Mouse (Mus musculus) gastrocnemius, postnatal 36 days (tissue): ENCODE data around the gene Tnnt2. TPM values are rescaled to one million over a fixed set of nuclear protein-coding genes. Genes with fewer than 3 reads are reported as not detected.
A peak's percentile ranks its signal among the peaks of the same experiment; 100 is the strongest.

Experiments used
- DNase-seq, 2 experiments: peaks; one replicate each; pipeline ENCODE4 v3.0.0; 2022
- intact Hi-C: fragments of 180-260 bp; cut with DNase I; formaldehyde crosslinking; loops from one replicate; pipeline ENCODE4 v1.15.1; 2025
- total RNA-seq, 2 experiments: library from RNA; stranded (reverse); gene quantifications; 2 replicates each; pipeline ENCODE4 v1.2.3; 2021

Tnnt2 gene
- total RNA-seq, 2 experiments from 2014 or later: 2.9 to 5.4 TPM

DNA sequence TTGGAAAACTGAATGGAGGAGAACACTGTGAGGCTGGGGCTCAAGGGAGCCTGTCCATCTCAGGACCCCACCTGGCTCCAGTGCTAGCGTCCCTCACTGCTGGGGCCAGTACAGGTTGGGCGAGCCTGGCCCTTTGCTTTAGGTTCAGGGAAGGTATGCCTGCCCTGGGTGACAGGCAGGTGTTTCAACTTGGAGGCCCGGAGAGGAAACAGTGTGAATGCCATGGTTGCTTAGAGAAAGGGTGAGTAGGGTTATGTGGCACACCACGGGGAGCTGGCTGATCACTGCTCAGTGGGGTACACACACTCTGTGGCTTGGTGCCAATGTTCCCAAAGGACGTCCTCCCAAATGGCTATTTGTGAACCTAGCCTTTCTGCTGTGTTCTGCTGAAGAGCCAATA is 21.6 kb upstream of the Tnnt2 start:
- intact Hi-C loops: no loop called here
- no peak for DNase-seq

- intact Hi-C loops: no loop called here
- no peak for DNase-seq
These were observed 18.6 kb upstream of the Tnnt2 start for GRCm38 (mm10) chr1:135817595-135817994.

GRCm38 (mm10) chr1:135818481-135819086 is 17.6 kb upstream of the Tnnt2 start, which contains the start of gene Lad1:
Lad1 (plus strand) TSS chr1:135818598.
- DNase-seq: no peak
- intact Hi-C loops: no loop called here

- intact Hi-C loops: no loop called here
- no peak for DNase-seq
These were observed 16.1 kb upstream of the Tnnt2 start for GRCm38 (mm10) chr1:135820071-135820470.

DNA sequence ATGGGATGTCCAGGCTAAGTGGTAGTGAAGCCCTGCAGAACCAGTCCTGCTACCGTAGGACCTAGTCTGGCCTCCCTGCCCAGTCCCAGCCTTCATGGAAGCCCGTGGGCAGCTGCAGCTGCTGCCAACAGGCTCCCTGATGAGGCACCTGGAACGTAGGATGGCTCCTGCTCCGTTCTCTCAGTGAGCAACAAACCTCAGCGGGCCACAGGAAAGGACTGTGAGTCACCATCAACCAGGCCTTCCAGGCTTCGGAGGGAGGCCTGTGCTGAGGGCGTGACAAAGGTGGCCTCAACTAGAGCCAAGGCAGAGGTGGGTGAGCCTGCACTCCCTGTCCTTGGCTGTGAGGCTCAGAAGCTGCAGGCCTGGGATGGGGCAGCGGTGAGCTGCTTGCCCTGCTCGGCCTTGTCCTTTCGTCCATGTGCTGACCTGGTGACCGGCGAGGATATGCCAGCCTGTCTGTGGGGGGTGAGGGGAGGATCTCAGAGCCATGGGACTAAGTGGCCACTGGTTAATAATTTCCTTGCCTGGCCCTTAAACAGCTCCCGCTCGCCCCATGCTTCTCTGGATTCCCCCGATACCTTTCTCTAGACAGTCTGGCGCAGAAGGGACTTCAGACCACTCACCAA is 15.3 kb upstream of the Tnnt2 start:
- intact Hi-C loops: no loop called here
- no peak for DNase-seq

- DNase-seq: no peak
- intact Hi-C loops: no loop called here
These were observed 14.4 kb upstream of the Tnnt2 start for GRCm38 (mm10) chr1:135821780-135822179.

GRCm38 (mm10) chr1:135828918-135829317 is 7.2 kb upstream of the Tnnt2 start:
- DNase-seq: no peak
- intact Hi-C loops: loop anchor here (2.0 kb wide), 1 partner anchor 18 kb away; no protein-coding TSS in a partner anchor

DNA sequence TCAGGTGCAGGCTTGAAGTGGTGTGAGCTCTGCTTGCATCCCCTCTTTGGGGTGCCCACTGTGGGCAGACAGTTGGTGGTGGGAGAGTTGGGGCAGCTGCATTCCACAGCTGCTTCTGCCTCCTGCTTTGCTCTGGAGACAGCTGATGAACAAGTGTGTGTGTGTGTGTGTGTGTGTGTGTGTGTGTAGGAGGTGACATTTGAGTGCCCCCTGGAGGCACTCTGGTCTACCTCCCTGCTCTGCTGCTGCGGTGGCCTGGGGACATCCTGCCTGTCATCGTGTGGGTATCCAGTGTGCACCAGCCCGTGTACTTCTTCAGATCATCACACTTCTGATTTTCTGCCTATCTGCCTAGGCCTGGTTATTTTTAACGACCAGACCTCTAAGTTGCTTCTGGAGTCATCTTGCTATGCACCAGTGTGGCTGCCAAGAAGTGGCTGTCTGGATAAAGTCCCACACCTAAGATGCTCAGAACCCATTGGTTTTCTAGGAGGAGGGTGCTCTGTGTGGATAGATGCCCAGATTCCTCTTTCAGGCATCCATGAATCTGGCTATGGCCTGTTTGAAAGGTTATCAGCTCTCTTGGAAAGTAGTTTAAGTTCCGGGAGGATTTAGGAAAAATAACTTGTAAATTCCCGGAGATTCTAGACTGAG is 1.8 kb upstream of the Tnnt2 start:
- no peak for DNase-seq
- intact Hi-C loops: no loop called here

GRCm38 (mm10) chr1:135834983-135835382 is 1.2 kb upstream of the Tnnt2 start:
- DNase-seq: no peak
- intact Hi-C loops: no loop called here

DNA sequence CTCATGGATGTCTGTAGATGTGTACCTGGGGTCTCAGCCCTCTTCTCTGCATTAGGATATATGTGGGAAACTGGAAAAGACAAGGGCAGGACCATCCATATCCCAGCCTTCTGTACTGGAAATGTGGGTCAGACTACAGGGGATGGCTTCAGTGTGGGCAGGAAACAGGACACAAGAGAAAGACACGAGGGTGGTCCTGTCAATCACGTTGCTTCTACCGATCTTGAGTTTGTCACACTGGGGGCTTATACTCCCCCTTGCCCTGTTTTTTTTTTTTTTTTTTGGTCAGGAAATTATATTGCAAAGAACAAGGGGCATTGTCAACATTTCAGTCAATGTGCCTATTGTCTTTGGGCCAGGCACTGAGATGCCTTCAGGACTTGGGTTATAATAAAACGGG is 2.5 kb downstream of the Tnnt2 start:
- intact Hi-C loops: no loop called here

GRCm38 (mm10) chr1:135839065-135839464 is 2.9 kb downstream of the Tnnt2 start:
- intact Hi-C loops: no loop called here

More for the DNA sequence above, 2.5 kb downstream of the Tnnt2 start:
- no peak for DNase-seq

GRCm38 (mm10) chr1:135840675-135841395 is 4.7 kb downstream of the Tnnt2 start:
- no peak for DNase-seq
- intact Hi-C loops: no loop called here

More at GRCm38 (mm10) chr1:135839065-135839464, 2.9 kb downstream of the Tnnt2 start:
- no peak for DNase-seq

GRCm38 (mm10) chr1:135843519-135844262 is 7.5 kb downstream of the Tnnt2 start:
- intact Hi-C loops: no loop called here
- DNase-seq: no peak

DNA sequence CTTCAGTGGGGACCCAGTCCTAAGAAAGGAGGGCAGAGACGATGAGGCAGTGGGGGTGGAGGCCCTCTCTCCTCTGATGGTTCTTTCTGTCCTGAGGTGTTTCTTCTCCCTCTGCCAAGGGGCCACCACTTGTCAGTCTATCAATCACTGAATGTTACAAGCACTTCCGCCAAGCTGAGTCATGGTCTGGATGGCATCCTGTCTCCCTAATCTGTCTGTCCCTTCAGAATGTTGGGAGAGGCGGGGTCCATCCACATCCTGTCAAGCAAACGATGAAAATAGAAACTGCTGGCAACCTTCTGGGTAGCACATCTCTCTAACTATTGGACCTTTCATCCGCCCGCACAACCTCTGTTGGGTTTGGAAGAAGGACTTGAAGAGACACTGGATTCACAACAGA is 8.3 kb downstream of the Tnnt2 start:
- intact Hi-C loops: no loop called here

DNA sequence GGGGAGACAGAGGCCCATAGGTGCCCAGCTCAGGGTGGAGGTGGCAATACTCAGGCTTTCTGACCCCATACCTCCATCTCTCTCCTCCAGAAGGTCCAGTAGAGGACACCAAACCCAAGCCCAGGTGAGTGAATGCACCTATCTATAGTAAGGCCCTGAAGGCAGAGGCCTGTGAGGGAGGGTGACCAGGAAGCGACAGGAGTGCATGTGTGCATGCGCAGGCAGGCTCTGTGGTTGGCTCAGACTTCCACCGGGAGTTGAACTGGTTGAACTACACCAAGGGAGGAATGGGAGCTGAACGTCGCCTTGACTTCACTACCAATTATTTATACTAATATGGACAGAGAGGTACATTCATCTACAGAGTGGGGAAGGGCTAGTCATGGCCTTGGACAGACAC is 10.5 kb downstream of the Tnnt2 start:
- intact Hi-C loops: no loop called here
- DNase-seq: no peak

More for the DNA sequence above, 8.3 kb downstream of the Tnnt2 start:
- DNase-seq: no peak

GRCm38 (mm10) chr1:135847139-135847562 is 11.0 kb downstream of the Tnnt2 start:
- intact Hi-C loops: no loop called here

DNA sequence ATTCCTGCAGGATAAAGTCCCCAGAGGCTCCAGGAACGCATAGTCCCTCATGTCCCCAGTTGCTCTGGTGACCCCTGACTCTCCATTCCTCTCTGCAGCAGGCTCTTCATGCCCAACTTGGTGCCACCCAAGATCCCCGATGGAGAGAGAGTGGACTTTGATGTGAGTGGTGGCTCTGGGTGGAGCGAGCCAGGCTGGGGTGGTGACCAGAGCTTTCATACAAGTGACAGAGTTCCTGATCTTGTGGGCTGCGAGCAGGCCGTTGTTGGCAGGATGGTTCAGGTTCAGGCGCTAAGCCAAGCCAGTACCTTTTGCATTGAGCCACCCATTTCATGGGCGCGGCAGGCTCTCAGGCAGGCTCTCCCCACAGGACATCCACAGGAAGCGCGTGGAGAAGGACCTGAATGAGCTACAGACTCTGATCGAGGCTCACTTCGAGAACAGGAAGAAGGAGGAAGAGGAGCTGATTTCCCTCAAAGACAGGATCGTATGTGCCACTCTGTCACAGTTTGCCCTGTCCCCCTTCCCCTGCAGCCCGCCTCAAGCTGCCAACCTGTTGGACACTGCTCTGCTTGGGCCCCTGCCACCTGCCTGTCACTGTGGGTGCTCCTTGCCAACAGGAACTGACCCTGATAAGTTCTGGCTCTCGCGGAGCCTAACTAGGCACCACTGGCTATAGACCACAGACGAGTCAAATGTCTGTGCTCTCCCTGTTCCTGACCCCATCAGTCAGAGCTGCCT is 11.6 kb downstream of the Tnnt2 start:
- DNase-seq: no peak
- intact Hi-C loops: no loop called here

More at GRCm38 (mm10) chr1:135847139-135847562, 11.0 kb downstream of the Tnnt2 start:
- no peak for DNase-seq

DNA sequence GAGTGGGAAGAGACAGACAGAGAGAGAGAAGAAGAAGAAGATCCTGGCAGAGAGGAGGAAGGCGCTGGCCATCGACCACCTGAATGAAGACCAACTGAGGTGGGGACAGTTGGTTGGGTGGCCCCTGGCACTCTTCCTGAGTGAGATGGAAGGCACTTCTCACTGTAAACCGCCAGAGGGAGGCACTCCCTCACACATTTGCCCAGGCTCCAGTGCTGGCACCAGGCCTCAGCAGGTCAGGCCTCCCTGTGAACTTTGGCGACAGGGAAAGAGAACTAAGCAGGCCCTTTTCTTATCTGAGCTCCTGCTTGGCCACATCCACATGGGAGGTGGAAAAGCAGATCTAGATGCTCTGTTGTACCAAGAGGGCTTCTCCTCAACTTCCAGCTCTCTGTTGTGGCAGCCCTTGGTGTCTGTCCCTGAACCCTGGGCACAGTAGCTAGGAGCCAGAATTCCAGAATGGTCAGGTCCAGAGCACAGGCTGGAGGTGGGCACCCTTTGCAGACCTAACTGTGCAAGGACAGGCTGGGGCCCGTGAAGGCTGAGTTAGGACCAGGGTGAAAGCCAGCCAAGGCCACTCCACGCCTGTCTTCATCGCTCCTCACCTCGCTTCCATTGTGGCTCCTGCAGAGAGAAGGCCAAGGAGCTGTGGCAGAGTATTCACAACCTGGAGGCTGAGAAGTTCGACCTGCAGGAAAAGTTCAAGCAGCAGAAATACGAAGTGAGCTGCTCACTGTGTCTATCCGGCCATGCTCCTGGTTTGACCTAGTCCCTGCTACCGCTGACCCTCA is 14.8 kb downstream of the Tnnt2 start:
- peak; percentile 29 to 41 for DNase-seq
- intact Hi-C loops: no loop called here
